Mouse (Mus musculus): ENCODE data around the gene Hoxc8.

DNA sequence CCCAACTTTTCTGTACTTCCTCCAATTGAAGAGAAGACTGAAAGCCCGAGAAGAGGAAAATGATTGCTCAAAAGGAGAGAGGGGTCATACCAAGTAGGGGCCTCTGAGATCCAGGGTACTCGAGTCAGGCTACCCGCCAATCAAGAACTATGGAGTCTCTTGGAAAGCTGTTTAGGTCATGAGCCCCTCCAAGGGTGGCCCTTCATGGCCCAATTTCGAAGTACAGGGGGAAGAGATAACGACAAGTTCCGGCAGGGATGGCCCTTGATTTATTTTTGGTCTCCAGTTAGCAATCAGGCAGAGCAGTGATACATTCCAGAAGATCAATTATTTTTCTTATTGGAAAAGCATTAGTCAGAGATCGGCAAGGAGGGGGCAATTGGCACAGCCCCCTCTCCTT is 1.4 kb downstream of the Hoxc8 start:
- TF ChIP-seq CTCF (IDR thresholded peaks at IDR 0.05; ENCODE audit: control insufficient read depth, insufficient read depth, insufficient read length) (no peak), MAX (IDR thresholded peaks at IDR 0.05) (no peak), USF1 (IDR thresholded peaks at IDR 0.05; ENCODE audit: low read depth) (no peak), FOSL1 (IDR thresholded peaks at IDR 0.05; ENCODE audit: insufficient read depth, low read length, poor library complexity, severe bottlenecking) (no peak), MYOG (IDR thresholded peaks at IDR 0.05; ENCODE audit: control insufficient read depth, extremely low read depth, insufficient read length) (no peak)
